Mouse (Mus musculus) brain, embryonic 14.5 days (tissue): ENCODE results near the gene Mcm3.

Experiments used
- CTCF ChIP-seq: fragments of 200-500 bp; IDR thresholded peaks from 2 replicates; pipeline ENCODE4 v1.5.1; 2012; ENCODE audit warnings: inconsistent platforms, mild to moderate bottlenecking, moderate library complexity, borderline replicate concordance; ENCODE audit not compliant: insufficient read depth, insufficient read length; ENCODE audit errors: extremely low read depth
- POLR2A ChIP-seq: fragments of 200-500 bp; IDR thresholded peaks from 2 replicates; pipeline ENCODE4 v1.6.1; 2012; ENCODE audit warnings: mild to moderate bottlenecking, inconsistent platforms, borderline replicate concordance; ENCODE audit not compliant: poor library complexity, insufficient read depth, insufficient read length, severe bottlenecking; ENCODE audit errors: extremely low read depth

DNA sequence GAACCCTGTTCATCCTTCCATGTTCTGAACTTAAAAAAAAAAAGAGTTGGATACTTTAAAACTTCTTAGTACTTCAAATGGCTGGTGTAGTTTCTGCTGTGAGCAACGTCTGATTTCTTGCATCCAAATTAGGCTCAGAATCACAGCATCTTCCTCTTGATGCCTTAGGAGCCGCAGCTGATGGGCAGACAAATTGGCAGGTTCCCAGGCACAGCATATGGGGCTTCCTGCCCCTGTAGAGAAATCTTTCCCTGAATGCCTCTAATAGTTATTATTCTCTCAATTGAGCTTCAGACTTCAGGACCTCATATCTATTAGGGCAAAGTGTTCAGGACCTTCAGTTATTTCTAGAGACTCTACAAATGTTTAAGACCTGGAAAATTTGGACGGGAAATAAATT is 19.8 kb upstream of the Mcm3 start:
- TF ChIP-seq CTCF (no peak), POLR2A (no peak)
